Mouse (Mus musculus) frontal cortex, postnatal 36 days (tissue): Measurements from ENCODE around the gene Nt5dc3.

ENCODE experiments used
- DNase-seq, 2 experiments: peaks; one replicate each; pipeline ENCODE4 v3.0.0; 2022; ENCODE audit warnings: low spot score in 2 of 2

The Nt5dc3 gene

DNA sequence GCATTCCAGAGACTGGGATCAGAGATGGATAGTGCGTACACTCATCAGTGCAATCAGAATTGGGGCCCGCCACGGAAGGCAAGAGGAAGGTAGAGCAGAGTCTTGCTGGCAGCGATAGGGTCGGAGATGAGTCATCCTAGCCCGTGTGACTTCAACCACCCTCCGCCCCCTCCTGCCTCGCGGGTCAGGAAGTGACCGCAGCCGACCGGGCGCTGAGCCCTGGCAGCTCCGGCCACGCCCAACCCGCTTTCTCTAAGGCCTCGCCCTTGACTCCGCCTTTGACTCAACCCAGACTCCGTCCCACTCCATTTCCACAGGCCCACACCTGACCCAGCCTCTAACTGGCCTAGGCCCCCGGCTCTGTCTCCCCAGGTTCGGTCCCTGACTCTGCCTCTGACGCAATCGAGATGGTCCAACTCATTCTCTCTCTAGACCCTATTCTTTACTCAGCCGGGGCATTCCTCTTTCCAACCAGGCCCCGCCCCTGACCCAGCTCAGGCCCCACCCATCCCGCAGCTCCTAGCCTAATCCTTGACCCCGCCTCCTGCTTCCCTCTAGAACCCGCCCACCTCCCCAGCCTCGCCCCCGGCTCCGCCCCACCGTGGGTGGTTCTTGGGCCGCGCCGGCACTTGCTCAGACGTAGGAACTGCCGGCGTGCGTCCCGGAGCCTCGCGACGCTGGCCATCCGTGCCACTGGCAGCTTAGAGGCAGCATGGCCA lies at the start of gene Nt5dc3:
Nt5dc3 (plus strand) TSS at position 608 of the 719 bp plus-strand sequence.
- peak; percentile 92 to 93 for DNase-seq

DNA sequence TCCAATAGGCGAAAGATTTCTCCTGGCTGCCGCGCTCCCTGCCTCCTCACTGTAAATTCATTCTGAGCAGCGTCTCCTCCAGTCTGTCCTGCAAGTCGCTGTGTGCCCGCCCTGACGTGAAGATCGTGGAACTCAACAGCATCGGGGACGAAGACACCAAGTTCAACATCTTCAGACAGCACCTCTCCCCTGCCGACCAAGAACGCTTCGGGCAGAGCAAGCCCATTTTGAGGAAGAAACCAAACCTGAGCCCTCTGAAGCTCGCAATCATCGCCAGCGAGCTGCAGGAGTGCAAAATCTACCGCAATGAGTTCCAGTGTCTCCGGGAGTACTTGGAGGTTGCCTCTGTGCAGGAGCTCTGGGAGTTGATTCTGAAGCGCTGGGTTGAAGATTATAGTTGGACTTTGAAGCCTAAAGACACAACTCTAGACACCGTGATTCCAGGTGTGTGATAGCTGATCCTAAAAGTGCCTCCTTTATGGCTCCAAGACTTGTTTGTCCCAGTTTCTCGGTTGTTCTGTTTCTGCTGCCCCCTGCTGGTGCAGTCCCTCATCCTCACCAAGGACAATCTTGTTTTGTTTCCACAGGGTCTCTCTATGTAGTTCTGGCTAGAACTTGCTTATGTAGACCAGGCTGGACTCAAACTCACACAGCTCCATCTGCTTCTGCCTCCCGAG lies 47.8 kb upstream of the Nt5dc3 start:
- peak; percentile 82 to 88 for DNase-seq

GRCm38 (mm10) chr10:86731500-86731863 lies 47.3 kb upstream of the Nt5dc3 start:
- DNase-seq = no peak

- no peak for DNase-seq
These were observed 43.8 kb upstream of the Nt5dc3 start for GRCm38 (mm10) chr10:86735036-86735435.

DNA sequence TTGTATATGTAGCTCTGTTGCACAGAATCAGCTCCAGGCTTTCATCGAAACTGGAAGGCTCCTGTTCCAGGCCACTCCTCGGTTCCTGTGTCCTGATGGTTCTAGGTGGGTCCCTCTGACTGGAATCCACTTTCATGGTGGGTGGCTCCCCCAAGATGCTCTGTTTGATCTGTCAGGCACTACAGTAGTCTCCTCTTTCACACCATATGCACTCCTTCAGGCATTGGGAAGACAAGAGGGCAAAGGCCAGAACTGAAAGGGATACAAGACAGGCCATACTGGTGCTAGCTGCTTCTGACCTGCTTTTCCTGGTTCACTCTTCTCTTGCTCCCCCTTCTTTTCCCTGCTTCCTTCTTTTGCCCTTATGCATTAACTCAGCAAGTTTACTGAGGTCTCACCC lies 35.9 kb upstream of the Nt5dc3 start:
- DNase-seq = no peak

GRCm38 (mm10) chr10:86744306-86744705 lies 34.5 kb upstream of the Nt5dc3 start:
- DNase-seq = no peak

GRCm38 (mm10) chr10:86755816-86756502 lies 22.8 kb upstream of the Nt5dc3 start:
- no peak for DNase-seq

DNA sequence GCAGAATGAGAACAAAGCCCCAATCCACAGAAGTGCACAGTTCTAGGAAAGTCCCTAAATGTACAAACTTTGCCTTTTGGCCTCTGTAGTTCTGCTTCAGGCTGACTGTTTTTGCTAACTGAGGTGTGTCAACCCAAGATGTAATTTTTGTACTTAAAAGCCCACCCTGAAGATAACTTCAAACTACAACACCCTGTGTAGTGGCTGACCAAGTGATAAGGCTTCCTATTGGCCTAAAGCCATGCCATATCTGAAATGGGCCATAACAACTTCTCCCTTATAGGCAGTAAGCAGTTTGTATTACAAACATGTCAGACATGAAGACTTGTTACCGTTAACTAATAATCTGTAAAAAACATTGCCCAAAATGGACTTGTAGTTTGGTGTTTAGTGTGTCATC lies 21.1 kb upstream of the Nt5dc3 start:
- DNase-seq = no peak

- DNase-seq = no peak
These were observed 20.6 kb upstream of the Nt5dc3 start for GRCm38 (mm10) chr10:86758211-86758610.

DNA sequence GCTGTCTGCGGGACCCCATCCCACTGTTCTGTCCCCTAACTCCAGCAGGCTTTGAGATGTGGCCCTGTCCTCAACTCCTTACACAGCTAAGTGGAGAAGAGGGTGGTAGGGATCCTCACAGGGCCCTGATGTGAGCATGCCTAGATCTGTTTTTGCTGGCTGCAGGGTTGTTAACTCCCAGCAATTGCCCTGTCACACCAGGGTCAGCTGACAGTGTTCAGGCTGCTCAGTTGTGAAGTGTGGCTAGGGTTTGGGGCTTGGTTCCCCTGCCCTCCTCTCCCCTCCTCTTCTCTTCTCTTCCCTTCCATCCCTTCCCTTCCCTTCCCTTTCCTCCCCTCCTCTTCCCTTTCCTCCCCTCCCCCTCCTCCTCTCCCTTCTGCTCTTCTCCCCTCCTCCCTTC lies 17.6 kb upstream of the Nt5dc3 start:
- DNase-seq = no peak

- no peak for DNase-seq
These were observed 17.0 kb upstream of the Nt5dc3 start for GRCm38 (mm10) chr10:86761722-86762383.

GRCm38 (mm10) chr10:86762384-86762730 lies 16.4 kb upstream of the Nt5dc3 start:
- no peak for DNase-seq

GRCm38 (mm10) chr10:86763672-86764071 lies 15.1 kb upstream of the Nt5dc3 start, which contains the start of gene Gm49358:
Gene Gm49358, plus strand, starts transcription at chr10:86763972.
- DNase-seq = no peak

- DNase-seq = peak in 1 of 2 experiments; percentile 41
These were observed 13.3 kb upstream of the Nt5dc3 start for GRCm38 (mm10) chr10:86765344-86765966.

DNA sequence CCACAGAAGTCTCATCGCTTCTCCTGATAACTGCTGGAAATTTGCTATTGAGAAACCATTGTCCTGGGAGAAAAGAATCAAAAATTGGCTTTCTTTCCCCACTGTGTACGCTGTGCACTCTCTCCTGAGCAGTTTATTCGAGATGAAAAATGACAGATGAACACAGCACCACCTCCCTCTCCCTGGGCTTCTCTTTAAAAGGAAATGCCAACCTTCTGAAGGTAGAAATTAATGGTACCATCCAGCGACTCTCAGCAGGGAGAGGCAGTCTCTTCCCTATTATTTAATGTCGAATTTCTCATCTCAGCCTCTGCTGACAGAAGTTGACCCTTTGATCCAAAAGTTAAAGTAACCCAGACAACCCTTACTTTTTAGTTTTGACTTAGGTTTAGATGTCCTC lies 9.6 kb upstream of the Nt5dc3 start:
- DNase-seq = no peak

DNA sequence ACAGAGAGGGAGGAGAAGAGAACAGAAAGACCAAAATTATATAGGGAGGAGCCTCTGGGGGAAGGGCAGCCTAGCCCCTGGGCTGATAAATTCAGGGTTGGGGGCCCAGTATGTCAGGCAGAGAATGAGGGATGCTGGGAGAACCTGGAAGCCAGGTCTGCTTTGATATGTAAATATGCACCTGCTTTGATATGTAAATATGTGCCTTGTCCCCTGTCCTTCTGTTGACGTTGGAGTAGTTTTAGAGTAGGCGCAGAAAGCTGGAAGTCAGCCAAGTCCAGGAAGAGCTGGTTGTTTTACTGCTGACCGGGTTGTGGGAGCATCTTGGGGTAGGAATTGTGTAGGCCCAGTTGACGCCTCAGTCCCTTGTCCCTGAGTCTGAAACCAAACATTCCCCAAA lies 9.0 kb upstream of the Nt5dc3 start:
- DNase-seq = no peak

- DNase-seq = no peak
These were observed 7.1 kb upstream of the Nt5dc3 start for GRCm38 (mm10) chr10:86771701-86772100.

- peak in 1 of 2 experiments; percentile 42 for DNase-seq
These were observed 6.6 kb upstream of the Nt5dc3 start for GRCm38 (mm10) chr10:86772231-86772631.

DNA sequence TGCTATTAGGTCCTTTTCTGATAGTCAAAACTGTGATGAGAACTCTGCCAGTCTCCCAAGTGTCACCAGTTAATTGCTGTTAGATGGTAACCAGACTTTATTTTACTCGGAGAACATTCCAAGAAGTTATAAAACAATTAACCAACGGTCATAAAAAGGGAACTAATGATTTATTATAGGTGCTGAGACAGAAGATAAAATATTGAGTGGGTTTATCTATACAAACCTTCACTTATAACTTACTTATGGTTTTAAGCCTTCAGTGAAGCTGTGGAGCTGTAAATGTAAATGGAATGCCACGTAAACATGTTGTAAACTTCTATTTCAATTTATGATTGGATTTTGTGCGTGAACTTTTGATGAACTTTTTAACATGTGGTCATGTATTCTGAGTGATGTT lies 5.4 kb upstream of the Nt5dc3 start:
- DNase-seq = no peak

GRCm38 (mm10) chr10:86776281-86776680 lies 2.5 kb upstream of the Nt5dc3 start:
- DNase-seq = no peak

DNA sequence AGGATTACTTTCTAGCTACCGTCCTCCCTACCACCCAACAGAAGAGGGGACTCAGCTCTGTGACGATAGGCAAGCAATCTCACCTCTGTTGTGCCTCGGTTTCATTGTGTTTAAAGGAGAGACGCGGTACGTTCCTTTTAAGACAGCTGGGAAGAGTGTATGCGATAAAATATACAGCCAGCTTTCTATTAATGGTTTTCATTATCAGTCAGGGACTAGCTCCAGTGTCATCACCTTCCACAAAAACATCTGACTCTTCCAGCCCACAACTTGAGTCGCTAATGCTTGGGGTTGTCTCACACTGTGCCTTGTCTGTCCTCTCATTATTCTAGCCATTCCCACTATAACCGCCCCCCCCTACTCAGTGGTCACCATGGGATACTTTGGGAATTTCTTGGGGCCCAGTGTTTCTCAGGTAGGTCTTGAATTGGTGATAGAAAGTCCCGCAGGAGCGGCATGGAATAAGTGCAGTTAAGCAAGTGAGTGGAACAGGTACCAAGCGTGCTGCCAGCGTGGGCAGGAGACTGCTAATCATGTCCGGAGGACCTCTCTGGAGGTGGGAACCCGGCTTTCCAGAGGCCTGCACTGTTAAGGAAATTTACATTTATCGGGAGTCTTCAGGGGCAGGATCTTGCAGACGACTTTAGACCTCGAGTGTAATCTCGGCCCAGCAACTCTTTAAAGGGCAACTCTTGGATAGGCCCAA lies 1.0 kb upstream of the Nt5dc3 start:
- DNase-seq = no peak
